Mouse (Mus musculus) stomach, postnatal 0 days (tissue): ENCODE data around the gene Fkbp5.

ENCODE experiments used
- CTCF ChIP-seq: IDR thresholded peaks from 2 replicates; pipeline ENCODE4 v1.5.1; 2016; ENCODE audit warnings: antibody characterized with exemption, low read depth, mild to moderate bottlenecking, moderate library complexity
- EP300 ChIP-seq: optimal IDR thresholded peaks from 2 replicates; pipeline ENCODE3; 2016; ENCODE audit warnings: antibody characterized with exemption

- TF ChIP-seq EP300 (no peak), CTCF (no peak)
Measured at GRCm38 (mm10) chr17:28431038-28431437, 86.3 kb downstream of the Fkbp5 start.
